Mouse (Mus musculus) hematopoietic stem cell, adult 5-6 weeks (primary cell): ENCODE measurements around the gene Paqr5. TPM values are rescaled to one million over a fixed set of nuclear protein-coding genes. Genes with fewer than 3 reads are reported as not detected.

Source experiments
- ATAC-seq, 2 experiments: fragments of 125-278 bp in 1 of 2; replicated peaks in 1 of 2; 2 replicates each; pipeline ENCODE4 v1.8.0; 2016 to 2017; ENCODE audit warnings: inconsistent platforms in 2 of 2, mild to moderate bottlenecking in 2 of 2, moderate number of reproducible peaks in 2 of 2, low read depth in 1 of 2, moderate TSS enrichment in 1 of 2; ENCODE audit not compliant: low FRiP score in 2 of 2, poor library complexity in 2 of 2, severe bottlenecking in 2 of 2, insufficient read depth in 1 of 2, low TSS enrichment in 1 of 2
- total RNA-seq: library from RNA; stranded (forward); fragments of 172-1452, 232-1000 nt; gene quantifications from 2 replicates; pipeline ENCODE4 v1.2.3, GENCODE M21; 2017

Gene Paqr5
- total RNA-seq, 1 experiment from 2014 or later = 13.3 TPM

- no peak for ATAC-seq
Measured at GRCm38 (mm10) chr9:61905576-61905975, 121.1 kb downstream of the Paqr5 start.

GRCm38 (mm10) chr9:61904201-61904600 lies 122.5 kb downstream of the Paqr5 start:
- no peak for ATAC-seq

Other genes with a start within 250 kb of the Paqr5 start
- gene Rplp1, start 112.3 kb downstream of the Paqr5 start, total RNA-seq = 4,785 and 5,477 TPM in 2 replicates
- gene Kif23, start 80.1 kb downstream of the Paqr5 start, total RNA-seq = 142 and 175 TPM in 2 replicates
- 19.1 and 19.3 TPM in 2 replicates for gene Glce, start 95.8 kb upstream of the Paqr5 start, total RNA-seq